Mouse (Mus musculus): ENCODE results near the gene Cd27. TPM values are rescaled to one million over a fixed set of nuclear protein-coding genes. Genes with fewer than 3 reads are reported as not detected.
"Not testable (repeated sequence)": the region's sequence is repeated elsewhere in the genome, so short reads cannot be mapped to it uniquely, and the experiment has no call there.

Cd27 gene
- polyA plus RNA-seq, 1 experiment from 2014 or later, result 1.8 TPM

GRCm38 (mm10) chr6:125266600-125266999 lies 29.8 kb upstream of the Cd27 start:
- not testable (repeated sequence) for ATAC-seq (ENCODE audit: insufficient number of reproducible peaks, insufficient read depth, low FRiP score, low TSS enrichment); H3K36me3 ChIP-seq; H3K4me2 ChIP-seq (replicated peaks); H3K9me3 ChIP-seq; H3K4me3 ChIP-seq; H3K27me3 ChIP-seq; H3K27ac ChIP-seq; H3K9ac ChIP-seq; H3K4me1 ChIP-seq
- 72% methylated on average over 6 of the region's 6 CpGs for WGBS

- Histone ChIP-seq H3K9me3 (no peaks in the 10 kb centered on the region), H3K4me3 (no peak overlapping the region), H3K4me2 (replicated peaks) (no peak overlapping the region), H3K36me3 (no peaks in the 10 kb centered on the region), H3K27me3 (no peaks in the 10 kb centered on the region), H3K27ac (no peak overlapping the region), H3K4me1 (no peaks in the 10 kb centered on the region), H3K9ac (no peak overlapping the region)
- 74% methylated on average over 13 of the region's 13 CpGs for WGBS
- no peak for ATAC-seq (ENCODE audit: insufficient number of reproducible peaks, insufficient read depth, low FRiP score, low TSS enrichment)
Measured at GRCm38 (mm10) chr6:125266091-125266490, 29.3 kb upstream of the Cd27 start.

GRCm38 (mm10) chr6:125265239-125265638 lies 28.4 kb upstream of the Cd27 start:
- Histone ChIP-seq H3K27me3 (no peaks in the 10 kb centered on the region), H3K4me3 (no peak overlapping the region), H3K27ac (no peak overlapping the region), H3K9me3 (no peaks in the 10 kb centered on the region), H3K4me2 (replicated peaks) (no peak overlapping the region), H3K4me1 (no peaks in the 10 kb centered on the region), H3K36me3 (no peaks in the 10 kb centered on the region), H3K9ac (no peak overlapping the region)
- ATAC-seq (ENCODE audit: insufficient number of reproducible peaks, insufficient read depth, low FRiP score, low TSS enrichment), result no peak
- WGBS, result 61% methylated on average over 10 of the region's 10 CpGs

- ATAC-seq (ENCODE audit: insufficient number of reproducible peaks, insufficient read depth, low FRiP score, low TSS enrichment), result no peak
- H3K9ac ChIP-seq, result no peak overlapping the region
- H3K4me2 ChIP-seq (replicated peaks), result no peak overlapping the region
- no peaks in the 10 kb centered on the region for H3K9me3 ChIP-seq
- no peaks in the 10 kb centered on the region for H3K36me3 ChIP-seq
- H3K27ac ChIP-seq, result no peak overlapping the region
- H3K27me3 ChIP-seq, result no peaks in the 10 kb centered on the region
- no peaks in the 10 kb centered on the region for H3K4me1 ChIP-seq
- H3K4me3 ChIP-seq, result no peak overlapping the region
- 86% methylated on average over 9 of the region's 9 CpGs for WGBS
Measured at GRCm38 (mm10) chr6:125264219-125264618, 27.4 kb upstream of the Cd27 start.

GRCm38 (mm10) chr6:125260006-125260555 lies 23.3 kb upstream of the Cd27 start:
- Histone ChIP-seq H3K9me3 (no peaks in the 10 kb centered on the region), H3K27me3 (no peaks in the 10 kb centered on the region), H3K27ac (no peak overlapping the region), H3K36me3 (no peaks in the 10 kb centered on the region), H3K4me1 (peaks cover 5% of the 10 kb centered on the region; the same call in 1 of the 2 replicates), H3K4me2 (replicated peaks) (no peak overlapping the region), H3K4me3 (no peak overlapping the region), H3K9ac (no peak overlapping the region)
- WGBS, result 85% methylated on average over 10 of the region's 10 CpGs
- ATAC-seq (ENCODE audit: insufficient number of reproducible peaks, insufficient read depth, low FRiP score, low TSS enrichment), result no peak

- H3K4me3 ChIP-seq, result no peak overlapping the region
- no peak overlapping the region for H3K9ac ChIP-seq
- WGBS, result 81% methylated on average over 8 of the region's 8 CpGs
- no peak overlapping the region for H3K4me2 ChIP-seq (replicated peaks)
- H3K36me3 ChIP-seq, result no peaks in the 10 kb centered on the region
- ATAC-seq (ENCODE audit: insufficient number of reproducible peaks, insufficient read depth, low FRiP score, low TSS enrichment), result no peak
- H3K4me1 ChIP-seq, result peaks cover 5% of the 10 kb centered on the region; the same call in 1 of the 2 replicates
- 0 out of 2 replicates have a peak, but pooled peaks cover 3% of the 10 kb centered on the region for H3K9me3 ChIP-seq
- H3K27ac ChIP-seq, result no peak overlapping the region
- no peaks in the 10 kb centered on the region for H3K27me3 ChIP-seq
Measured at GRCm38 (mm10) chr6:125256222-125256966, 19.6 kb upstream of the Cd27 start.

GRCm38 (mm10) chr6:125255516-125256044 lies 18.8 kb upstream of the Cd27 start:
- 87% methylated on average over 7 of the region's 7 CpGs for WGBS
- no peak for ATAC-seq (ENCODE audit: insufficient number of reproducible peaks, insufficient read depth, low FRiP score, low TSS enrichment)
- H3K36me3 ChIP-seq, result no peaks in the 10 kb centered on the region

GRCm38 (mm10) chr6:125253863-125254715 lies 17.3 kb upstream of the Cd27 start:
- Histone ChIP-seq H3K9ac (no peak overlapping the region), H3K27me3 (no peaks in the 10 kb centered on the region), H3K27ac (no peak overlapping the region), H3K4me1 (peaks cover 5% of the 10 kb centered on the region; the same call in 1 of the 2 replicates), H3K36me3 (no peaks in the 10 kb centered on the region), H3K4me3 (no peak overlapping the region), H3K4me2 (replicated peaks) (no peak overlapping the region), H3K9me3 (0 out of 2 replicates have a peak, but pooled peaks cover 3% of the 10 kb centered on the region)
- ATAC-seq (ENCODE audit: insufficient number of reproducible peaks, insufficient read depth, low FRiP score, low TSS enrichment), result no peak
- 77% methylated on average over 14 of the region's 14 CpGs for WGBS

More at GRCm38 (mm10) chr6:125255516-125256044, 18.8 kb upstream of the Cd27 start:
- H3K27ac ChIP-seq, result no peak overlapping the region
- 0 out of 2 replicates have a peak, but pooled peaks cover 3% of the 10 kb centered on the region for H3K9me3 ChIP-seq
- peaks cover 5% of the 10 kb centered on the region; the same call in 1 of the 2 replicates for H3K4me1 ChIP-seq
- H3K4me3 ChIP-seq, result no peak overlapping the region
- no peak overlapping the region for H3K9ac ChIP-seq
- H3K27me3 ChIP-seq, result no peaks in the 10 kb centered on the region
- H3K4me2 ChIP-seq (replicated peaks), result no peak overlapping the region

- H3K4me1 ChIP-seq, result peaks cover under 1% of the 10 kb centered on the region; the same call in 1 of the 2 replicates
- H3K9ac ChIP-seq, result no peak overlapping the region
- WGBS, result 88% methylated on average over 8 of the region's 8 CpGs
- H3K36me3 ChIP-seq, result no peaks in the 10 kb centered on the region
- H3K4me2 ChIP-seq (replicated peaks), result no peak overlapping the region
- ATAC-seq (ENCODE audit: insufficient number of reproducible peaks, insufficient read depth, low FRiP score, low TSS enrichment), result no peak
- no peaks in the 10 kb centered on the region for H3K27me3 ChIP-seq
- H3K9me3 ChIP-seq, result 0 out of 2 replicates have a peak, but pooled peaks cover 3% of the 10 kb centered on the region
- no peak overlapping the region for H3K27ac ChIP-seq
- H3K4me3 ChIP-seq, result no peak overlapping the region
Measured at GRCm38 (mm10) chr6:125252711-125253110, 15.9 kb upstream of the Cd27 start.

- 0 out of 2 replicates have a peak, but pooled peaks cover 3% of the 10 kb centered on the region for H3K9me3 ChIP-seq
- ATAC-seq (ENCODE audit: insufficient number of reproducible peaks, insufficient read depth, low FRiP score, low TSS enrichment), result no peak
- H3K27ac ChIP-seq, result no peak overlapping the region
- H3K36me3 ChIP-seq, result no peaks in the 10 kb centered on the region
- no peak overlapping the region for H3K4me2 ChIP-seq (replicated peaks)
- H3K4me3 ChIP-seq, result no peak overlapping the region
- WGBS, result 83% methylated on average over 3 of the region's 3 CpGs
- no peaks in the 10 kb centered on the region for H3K27me3 ChIP-seq
- H3K4me1 ChIP-seq, result no peaks in the 10 kb centered on the region
- H3K9ac ChIP-seq, result no peak overlapping the region
Measured at GRCm38 (mm10) chr6:125252285-125252684, 15.5 kb upstream of the Cd27 start.

GRCm38 (mm10) chr6:125244551-125244950 lies 7.7 kb upstream of the Cd27 start:
- H3K4me1 ChIP-seq, result no peaks in the 10 kb centered on the region
- no peaks in the 10 kb centered on the region for H3K27me3 ChIP-seq
- H3K9me3 ChIP-seq, result no peaks in the 10 kb centered on the region
- no peak overlapping the region for H3K27ac ChIP-seq
- H3K4me2 ChIP-seq (replicated peaks), result no peak overlapping the region
- WGBS, result 31% methylated on average over 1 of the region's 1 CpGs
- no peak overlapping the region for H3K9ac ChIP-seq
- no peaks in the 10 kb centered on the region for H3K36me3 ChIP-seq
- no peak for ATAC-seq (ENCODE audit: insufficient number of reproducible peaks, insufficient read depth, low FRiP score, low TSS enrichment)
- no peak overlapping the region for H3K4me3 ChIP-seq

All from embryonic facial prominence, embryonic 12.5 days (tissue).